Mouse (Mus musculus) midbrain, embryonic 16.5 days (tissue): Measurements from ENCODE around the gene Tdgf1. TPM values are rescaled to one million over a fixed set of nuclear protein-coding genes. Genes with fewer than 3 reads are reported as not detected.

ENCODE experiments used
- ATAC-seq: fragments of 200-750 bp; cut with Nextera tagmentation; 2 replicates; pipeline ENCODE4 v1.8.0; 2017; ENCODE audit warnings: moderate TSS enrichment
- H3K27ac ChIP-seq: fragments of 300-500 bp; sonication (generic); 2 replicates; pipeline ENCODE4 v1.5.1; 2014; ENCODE audit warnings: mild to moderate bottlenecking, low read length, mixed read lengths
- H3K27me3 ChIP-seq: fragments of 300-500 bp; sonication (generic); 2 replicates; pipeline ENCODE4 v1.6.1; 2014; ENCODE audit warnings: low read depth, low read length, mixed read lengths; ENCODE audit not compliant: control insufficient read depth, insufficient read depth
- H3K36me3 ChIP-seq: fragments of 300-500 bp; sonication (generic); 2 replicates; pipeline ENCODE4 v1.6.1; 2014; ENCODE audit warnings: mild to moderate bottlenecking, low read length, moderate library complexity, mixed read lengths; ENCODE audit not compliant: control insufficient read depth, insufficient read depth
- H3K4me1 ChIP-seq: fragments of 300-500 bp; sonication (generic); 2 replicates; pipeline ENCODE4 v1.6.1; 2014; ENCODE audit warnings: mild to moderate bottlenecking, low read length, mixed read lengths; ENCODE audit not compliant: control insufficient read depth, insufficient read depth
- H3K4me2 ChIP-seq: fragments of 300-500 bp; sonication (generic); 2 replicates; pipeline ENCODE4 v1.6.1; 2014; ENCODE audit warnings: mild to moderate bottlenecking, low read length, mixed read lengths
- H3K4me3 ChIP-seq: fragments of 300-500 bp; sonication (generic); 2 replicates; pipeline ENCODE4 v1.5.1; 2014; ENCODE audit warnings: low read depth, mild to moderate bottlenecking, low read length, moderate library complexity, mixed read lengths
- H3K9ac ChIP-seq: fragments of 300-500 bp; sonication (generic); 2 replicates; pipeline ENCODE4 v1.6.1; 2014; ENCODE audit warnings: low read depth, low read length, mixed read lengths
- H3K9me3 ChIP-seq: fragments of 300-500 bp; sonication (generic); replicated peaks from 2 replicates; pipeline ENCODE4 v1.6.1; 2014; ENCODE audit warnings: mild to moderate bottlenecking, low read length, mixed read lengths; ENCODE audit not compliant: control insufficient read depth, poor library complexity, severe bottlenecking
- WGBS: fragments of 180-500 bp; shearing (Covaris S2); extraction: QIAGEN DNeasy Blood & Tissue Kit; methylation state at CpG from one replicate; pipeline ENCODE4 v1.1.7; 2014; 5-methylcytosine and 5-hydroxymethylcytosine counted together
- microRNA-seq: library from miRNA; unstranded; fragments of <30 nt; microRNA quantifications from one replicate; pipeline ENCODE4, GENCODE M21; 2017
- polyA plus RNA-seq: library from polyadenylated mRNA; unstranded; fragments of >200 nt; fragmentation: Nextera tagmentation; extraction: Ambion mirVana; gene quantifications from 2 replicates; pipeline ENCODE4 v1.2.1, GENCODE M21; 2015

Gene Tdgf1
- polyA plus RNA-seq, 1 experiment from 2014 or later: not detected

GRCm38 (mm10) chr9:110892552-110892951 lies 53.4 kb downstream of the Tdgf1 start:
- no peak overlapping the region for H3K9ac ChIP-seq
- WGBS: 86% methylated on average over 3 of the region's 3 CpGs
- no peak overlapping the region for H3K4me3 ChIP-seq
- H3K36me3 ChIP-seq: no peaks in the 10 kb centered on the region
- H3K27ac ChIP-seq: no peak overlapping the region
- ATAC-seq: no peak
- no peak overlapping the region for H3K4me2 ChIP-seq
- H3K9me3 ChIP-seq: no peaks in the 10 kb centered on the region
- peaks cover 4% of the 10 kb centered on the region; the same call in 1 of the 2 replicates for H3K4me1 ChIP-seq
- no peaks in the 10 kb centered on the region for H3K27me3 ChIP-seq

- Histone ChIP-seq H3K9ac (no peak overlapping the region), H3K36me3 (no peaks in the 10 kb centered on the region), H3K4me3 (no peak overlapping the region), H3K4me1 (peaks cover under 1% of the 10 kb centered on the region; the same call in 1 of the 2 replicates), H3K4me2 (no peak overlapping the region), H3K27ac (no peak overlapping the region), H3K9me3 (no peaks in the 10 kb centered on the region), H3K27me3 (no peaks in the 10 kb centered on the region)
- no peak for ATAC-seq
- WGBS: 80% methylated on average over 12 of the region's 12 CpGs
Measured at GRCm38 (mm10) chr9:110891077-110891828, 54.7 kb downstream of the Tdgf1 start.

GRCm38 (mm10) chr9:110890026-110890783 lies 55.8 kb downstream of the Tdgf1 start:
- ATAC-seq: no peak
- Histone ChIP-seq H3K9ac (no peak overlapping the region), H3K4me2 (no peak overlapping the region), H3K4me3 (no peak overlapping the region), H3K4me1 (no peaks in the 10 kb centered on the region), H3K27me3 (no peaks in the 10 kb centered on the region), H3K36me3 (no peaks in the 10 kb centered on the region), H3K9me3 (no peaks in the 10 kb centered on the region), H3K27ac (no peak overlapping the region)
- WGBS: 16% methylated on average over 20 of the region's 21 CpGs

Small RNAs within 50 kb of the gene (microRNA-seq; reads per million reads assigned to microRNA genes)
- not detected for gene Gm24269

Other genes starting within 250 kb of the Tdgf1 start
- 0.39 and 0.48 TPM in 2 replicates for gene Myl3, start 204.3 kb downstream of the Tdgf1 start, polyA plus RNA-seq
- gene Pth1r, start 199.0 kb downstream of the Tdgf1 start, polyA plus RNA-seq: 6.1 and 8.0 TPM in 2 replicates
- not detected in 2 replicates for gene Prss42, start 148.0 kb downstream of the Tdgf1 start, polyA plus RNA-seq
- not detected in 2 replicates for gene Prss44, start 132.2 kb downstream of the Tdgf1 start, polyA plus RNA-seq
- not detected in 2 replicates for gene Prss43, start 119.5 kb downstream of the Tdgf1 start, polyA plus RNA-seq
- 0.20 TPM in 1 of 2 replicates, not detected in the other for gene Prss45, start 111.6 kb downstream of the Tdgf1 start, polyA plus RNA-seq
- gene Prss46, start 101.7 kb downstream of the Tdgf1 start, polyA plus RNA-seq: not detected in 2 replicates
- gene Prss50, start 88.2 kb downstream of the Tdgf1 start, polyA plus RNA-seq: 0.29 and 0.47 TPM in 2 replicates
- gene Als2cl, start 66.3 kb downstream of the Tdgf1 start, polyA plus RNA-seq: 2.5 and 2.7 TPM in 2 replicates
- 4.0 and 5.7 TPM in 2 replicates for gene Tmie, start 66.0 kb downstream of the Tdgf1 start, polyA plus RNA-seq
- not detected in 2 replicates for gene Fam240a, start 29.3 kb downstream of the Tdgf1 start, polyA plus RNA-seq
- gene Lrrc2, start 5.4 kb upstream of the Tdgf1 start, polyA plus RNA-seq: 0.29 and 1.2 TPM in 2 replicates
- 0.20 TPM in 1 of 2 replicates, not detected in the other for gene Rtp3, start 44.4 kb upstream of the Tdgf1 start, polyA plus RNA-seq
- gene Ltf, start 73.1 kb upstream of the Tdgf1 start, polyA plus RNA-seq: 0.45 and 2.4 TPM in 2 replicates
- gene Ccrl2, start 111.4 kb upstream of the Tdgf1 start, polyA plus RNA-seq: 1.2 and 1.4 TPM in 2 replicates
- gene Lrrfip2, start 171.4 kb upstream of the Tdgf1 start, polyA plus RNA-seq: 44.3 and 52.4 TPM in 2 replicates